Mouse (Mus musculus) ZHBTc4 (cell line): ENCODE data around the gene Miip.
"Not testable (repeated sequence)": the region's sequence is repeated elsewhere in the genome, so short reads cannot be mapped to it uniquely, and the experiment has no call there.

Experiments
- DNase-seq: peaks from one replicate; pipeline ENCODE4 v3.0.0-alpha.2; 2011; ENCODE audit warnings: low read depth, low spot score

Miip gene

DNA sequence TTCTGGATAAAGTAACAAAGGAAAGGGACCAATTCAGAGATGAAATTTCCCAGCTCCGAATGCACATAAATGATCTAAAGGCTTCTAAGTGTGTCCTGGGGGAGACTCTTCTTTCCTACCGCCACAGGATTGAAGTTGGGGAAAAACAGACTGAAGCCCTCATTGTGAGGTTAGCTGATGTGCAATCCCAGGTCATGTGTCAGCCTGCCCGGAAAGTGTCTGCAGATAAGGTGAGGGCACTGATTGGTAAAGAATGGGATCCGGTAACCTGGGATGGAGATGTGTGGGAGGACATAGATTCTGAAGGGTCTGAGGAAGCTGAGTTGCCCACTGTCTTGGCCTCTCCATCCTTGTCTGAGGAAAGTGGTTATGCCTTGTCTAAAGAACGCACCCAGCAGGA lies 622 bp upstream of the Miip start:
- DNase-seq = no peak

DNA sequence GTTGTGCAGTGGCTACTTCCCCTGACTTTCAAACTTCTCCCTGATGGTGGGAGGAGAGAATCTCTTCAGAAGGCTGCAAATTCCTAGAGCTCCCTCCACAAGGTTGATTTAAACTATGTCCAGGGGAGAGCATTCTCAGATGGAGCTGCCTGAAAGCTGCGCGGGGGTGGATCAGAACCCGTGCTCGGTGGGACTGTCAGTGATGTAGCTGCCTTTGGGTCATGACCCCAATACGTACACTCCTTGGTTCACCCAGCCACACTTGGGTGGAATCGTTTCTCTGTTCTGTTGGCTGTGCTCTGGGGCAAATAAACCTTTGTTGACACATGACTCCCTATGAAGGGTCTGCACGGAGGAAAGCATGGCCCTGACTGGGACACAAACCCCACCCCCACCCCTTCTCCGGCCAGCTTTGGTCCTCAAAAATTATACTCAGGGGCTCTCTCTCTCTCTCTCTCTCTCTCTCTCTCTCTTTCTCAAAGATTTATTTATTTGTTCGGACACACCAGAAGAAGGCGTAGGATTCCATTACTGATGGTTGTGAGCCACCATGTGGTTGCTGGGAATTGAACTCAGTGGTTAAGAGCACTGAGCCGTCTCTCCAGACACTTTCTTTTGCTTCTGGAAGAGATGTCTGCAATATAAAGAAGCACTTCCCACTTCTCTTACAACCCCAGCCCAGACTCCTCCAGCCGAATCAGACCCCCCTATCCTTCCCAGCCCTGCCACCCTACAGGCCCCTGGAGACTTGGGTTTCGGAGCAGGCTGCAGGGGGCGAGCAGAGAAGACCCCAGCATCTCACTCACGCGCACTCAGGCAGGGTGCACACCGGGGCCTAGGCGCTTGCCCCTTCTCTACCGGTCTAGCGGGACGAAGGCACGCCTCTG lies 810 bp downstream of the Miip start:
- DNase-seq = no peak

DNA sequence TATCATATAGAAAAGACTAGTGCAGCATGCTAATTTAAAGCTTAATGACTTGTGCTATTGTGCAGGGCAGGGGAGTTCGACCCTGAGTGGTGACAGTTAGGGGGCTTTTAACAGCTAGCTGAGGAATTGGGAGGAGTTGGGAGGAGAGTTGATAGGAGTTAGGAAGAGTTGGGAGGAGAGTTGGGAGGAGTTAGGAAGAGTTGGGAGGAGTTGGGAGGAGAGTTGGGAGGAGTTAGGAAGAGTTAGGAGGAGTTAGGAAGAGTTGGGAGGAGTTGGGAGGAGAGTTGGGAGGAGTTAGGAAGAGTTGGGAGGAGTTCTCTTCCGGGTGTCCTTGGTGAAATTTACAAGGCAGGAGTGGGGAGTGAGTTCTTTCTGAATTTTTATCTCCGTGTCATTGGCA lies 1.8 kb downstream of the Miip start:
- not testable (repeated sequence) for DNase-seq

DNA sequence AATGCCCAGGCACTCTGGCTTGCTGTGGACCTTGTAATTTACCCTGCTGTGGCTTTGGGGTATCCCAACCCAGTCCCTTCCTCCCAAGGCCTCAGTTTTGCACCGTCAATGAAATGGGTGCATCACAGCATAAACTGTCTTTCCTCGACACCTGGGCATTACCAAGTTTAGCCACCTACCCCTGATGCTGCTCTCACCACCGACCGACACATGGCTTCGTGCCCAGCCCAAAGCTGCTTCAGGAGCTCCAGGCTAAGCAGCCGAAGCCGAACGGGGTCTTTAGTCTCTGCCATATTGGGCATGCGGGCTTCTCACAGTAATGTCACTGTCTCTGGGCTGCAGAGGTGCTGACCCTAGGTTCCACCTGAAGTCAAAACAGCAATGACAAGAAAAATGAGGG lies 2.6 kb downstream of the Miip start:
- DNase-seq = no peak

DNA sequence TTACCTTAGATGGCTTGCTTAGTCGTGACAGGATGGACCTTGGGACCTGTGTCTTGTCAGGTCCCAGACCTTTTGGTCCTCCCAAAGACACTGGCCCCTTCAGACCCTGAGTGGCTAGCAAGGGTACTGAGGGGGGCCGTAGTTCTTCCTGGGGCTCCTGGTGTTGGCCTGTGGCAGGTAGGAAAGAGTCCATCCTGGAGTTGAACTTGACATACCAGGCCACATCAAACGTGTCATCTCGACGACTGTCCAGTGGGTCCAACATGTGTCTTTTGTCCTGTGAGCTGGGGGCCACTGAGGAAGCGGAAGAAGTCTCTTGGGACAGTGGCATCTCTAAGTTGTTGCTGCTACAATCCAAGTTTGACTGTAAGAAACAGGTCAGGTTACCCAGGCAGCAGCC lies 3.0 kb downstream of the Miip start:
- no peak for DNase-seq

DNA sequence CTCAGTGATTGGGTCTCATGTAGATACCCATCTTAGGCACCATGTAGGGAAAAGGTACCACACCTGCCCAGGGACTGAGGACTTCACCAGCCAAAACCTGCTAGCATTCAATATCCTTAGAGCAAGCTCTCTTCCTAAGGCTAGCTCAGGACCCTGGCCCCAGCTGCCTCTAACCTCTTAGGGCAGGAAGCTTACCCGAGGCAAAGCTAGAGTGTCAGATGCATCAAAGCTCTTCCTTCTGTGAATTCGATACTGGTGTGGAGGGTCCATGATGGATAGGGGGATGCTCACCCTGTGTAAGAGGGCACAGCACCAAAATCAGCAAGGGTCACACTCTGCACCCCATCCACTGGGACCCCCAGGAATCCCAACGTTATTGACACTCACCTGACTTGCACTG lies 6.6 kb downstream of the Miip start:
- no peak for DNase-seq

DNA sequence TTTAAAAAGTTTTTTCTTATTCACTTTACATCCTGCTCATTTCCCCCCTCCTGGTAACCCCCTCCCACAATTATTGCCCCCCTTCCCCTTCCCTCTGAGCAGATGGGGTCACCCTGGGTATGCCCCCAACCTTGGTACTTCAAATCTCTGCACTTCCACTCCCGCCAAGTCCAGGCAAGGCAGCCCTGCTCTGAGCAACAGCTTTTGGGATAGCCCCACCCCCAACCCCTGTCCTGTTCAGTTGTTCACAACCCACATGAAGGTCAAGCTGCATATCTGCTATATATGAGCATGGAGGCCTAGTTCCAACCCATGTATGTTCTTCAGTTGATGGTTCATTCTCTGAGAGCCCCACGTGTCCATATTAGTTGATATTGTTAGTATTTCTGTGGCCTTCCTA lies 17.8 kb downstream of the Miip start:
- DNase-seq = no peak

DNA sequence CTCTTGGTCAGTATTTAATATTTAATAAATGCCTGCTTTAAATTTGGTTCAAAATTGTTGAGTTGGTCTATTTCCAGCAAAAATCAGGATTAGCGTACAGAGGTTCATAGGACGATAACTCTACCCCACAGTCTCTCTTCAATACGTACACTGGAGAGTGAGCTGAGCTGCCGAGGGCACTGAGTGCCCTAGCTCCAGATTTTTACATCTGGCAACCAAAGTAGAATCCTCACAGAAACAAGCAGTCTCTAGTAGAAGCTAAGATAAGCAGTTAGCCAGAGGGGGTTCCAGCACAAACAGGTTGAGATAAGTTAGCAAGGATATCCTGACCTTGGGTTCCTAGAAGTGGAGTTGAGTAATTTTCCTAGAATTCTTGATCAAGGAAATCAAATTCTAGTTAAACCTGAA lies 20.0 kb downstream of the Miip start:
- DNase-seq = no peak

DNA sequence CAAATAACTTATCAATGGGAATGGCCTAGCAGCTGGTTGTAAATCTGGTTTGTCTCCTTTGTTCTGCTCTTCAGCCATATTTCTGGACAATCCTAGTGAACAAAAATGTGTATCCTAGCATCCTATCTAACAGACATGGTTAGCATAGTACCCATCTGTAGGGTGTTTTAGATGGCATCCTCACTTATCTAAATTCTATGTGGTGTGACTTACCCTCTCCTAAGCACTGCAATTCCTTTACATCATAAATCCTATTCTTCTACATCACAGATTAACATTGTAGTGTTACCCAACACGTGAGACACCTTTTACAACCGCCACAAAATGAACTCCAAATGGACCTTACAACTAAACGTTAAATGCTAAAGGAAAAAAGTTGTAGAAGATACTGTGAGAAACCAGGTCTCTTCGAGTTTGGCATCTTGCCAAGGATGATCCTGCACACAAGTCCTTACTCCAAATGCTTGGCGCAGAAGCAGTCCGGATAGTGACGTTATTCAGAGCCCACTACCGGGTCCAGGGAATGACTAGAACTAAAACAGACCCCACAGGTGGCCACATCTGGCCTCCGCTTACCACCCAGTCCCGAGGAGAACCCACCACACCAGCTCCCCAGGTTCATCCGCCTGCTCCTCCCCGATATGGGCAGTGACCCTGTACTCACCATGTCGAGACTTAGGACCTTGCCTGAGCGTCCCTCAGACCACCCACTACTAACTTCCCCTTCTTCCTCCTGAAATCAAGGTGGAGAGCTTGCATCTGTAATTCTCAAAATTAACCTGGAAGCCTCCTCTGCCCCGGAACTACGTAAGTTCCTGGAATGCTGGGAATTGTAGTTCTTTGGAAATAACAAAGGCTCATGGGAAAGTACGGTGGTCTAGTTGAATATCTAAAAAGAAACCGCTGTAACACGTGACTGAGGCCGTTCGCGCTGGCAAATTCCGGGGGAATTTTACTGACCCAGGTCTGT lies 20.7 kb downstream of the Miip start, which contains the start of gene Zfp933:
TSS of gene Zfp933 (minus strand) at position 753 of the 970 bp plus-strand sequence.
- peak; percentile 92 for DNase-seq

DNA sequence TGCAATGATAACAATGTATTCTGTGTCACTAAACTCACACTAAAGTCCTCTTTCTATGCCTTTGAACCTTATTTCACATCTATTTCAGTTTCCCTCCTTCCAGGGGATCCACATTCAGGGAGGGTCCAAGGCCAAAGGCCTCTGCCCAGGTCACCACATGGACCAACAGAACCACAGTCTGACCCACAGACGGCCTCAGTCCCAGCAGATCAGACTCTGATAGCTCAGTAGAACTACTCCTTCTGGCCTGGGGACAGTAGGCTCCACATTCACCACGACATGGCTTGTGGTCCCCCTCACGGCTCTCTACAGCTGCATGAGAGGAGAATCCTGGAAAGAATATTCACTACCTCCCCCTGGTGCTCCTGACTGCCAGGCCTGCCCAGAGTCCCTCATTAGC lies 25.7 kb downstream of the Miip start:
- no peak for DNase-seq

DNA sequence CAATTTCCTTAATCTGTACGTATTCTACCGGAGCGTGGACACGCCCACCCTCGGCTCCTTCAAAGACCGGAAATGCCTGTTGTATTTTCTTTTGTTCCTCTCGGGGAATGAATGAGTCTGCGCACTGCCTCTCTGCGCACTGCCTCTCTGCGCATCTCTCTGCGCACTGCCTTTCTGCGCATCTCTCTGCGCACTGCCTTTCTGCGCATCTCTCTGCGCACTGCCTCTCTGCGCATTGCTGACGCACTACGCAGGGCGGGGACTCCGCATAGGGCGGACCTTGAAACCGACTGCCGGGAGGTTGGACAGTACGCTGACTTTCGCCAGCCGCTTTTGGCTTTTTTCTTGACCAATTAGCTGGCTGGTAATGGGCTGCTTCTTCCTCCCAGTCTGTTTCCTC lies 29.3 kb downstream of the Miip start:
- DNase-seq = not testable (repeated sequence)

DNA sequence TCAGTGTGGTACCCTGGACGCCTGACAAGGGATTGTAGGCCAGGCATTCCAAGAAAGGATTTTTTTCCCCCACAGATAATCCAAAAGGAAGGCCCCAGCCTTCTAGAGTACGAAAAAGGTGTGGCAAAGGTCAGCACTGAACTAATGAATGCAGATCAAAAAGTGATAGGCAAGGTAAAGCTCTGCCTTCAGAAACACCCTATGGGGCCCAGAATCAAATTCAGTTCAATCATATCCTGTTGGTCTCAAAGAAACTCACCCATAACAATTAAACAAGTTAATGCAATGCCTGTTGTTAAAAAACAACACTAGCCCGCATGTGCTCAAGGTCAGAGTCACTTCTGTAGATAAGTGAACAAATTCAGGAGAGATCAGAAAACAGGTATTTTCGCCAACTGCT lies 44.2 kb downstream of the Miip start:
- peak; percentile 30 for DNase-seq

DNA sequence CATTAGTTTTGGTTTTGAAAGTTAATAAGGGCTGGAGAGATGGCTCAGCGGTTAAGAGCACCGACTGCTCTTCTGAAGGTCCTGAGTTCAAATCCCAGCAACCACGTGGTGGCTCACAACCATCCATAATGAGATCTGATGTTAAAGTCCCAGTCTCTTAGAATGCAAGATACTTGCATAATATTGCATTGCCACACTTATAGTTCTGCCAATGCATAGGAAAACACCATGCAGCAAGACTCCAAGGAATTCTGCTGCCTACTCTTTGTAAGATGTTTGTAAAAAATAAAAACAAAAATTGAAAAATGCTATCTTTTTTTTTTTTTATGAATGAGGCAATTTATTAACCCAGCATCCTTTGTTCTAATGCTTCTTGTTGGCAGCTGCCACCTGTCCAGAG lies 47.2 kb downstream of the Miip start:
- not testable (repeated sequence) for DNase-seq

DNA sequence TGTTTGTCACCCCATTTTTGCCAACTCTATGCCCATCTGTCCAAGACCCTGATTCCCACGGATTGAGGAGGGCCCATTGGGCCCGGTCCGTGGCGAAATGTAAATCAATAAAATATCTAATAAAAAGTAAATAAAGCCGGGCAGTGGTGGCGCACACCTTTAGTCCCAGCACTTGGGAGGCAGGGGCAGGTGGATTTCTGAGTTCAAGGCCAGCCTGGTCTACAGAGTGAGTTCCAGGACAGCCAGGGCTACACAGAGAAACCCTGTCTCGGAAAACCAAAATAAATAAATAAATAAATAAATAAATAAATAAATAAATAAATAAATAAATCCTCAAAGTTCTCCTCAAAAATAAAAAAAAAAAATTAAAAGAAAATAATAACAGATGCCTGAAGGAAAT lies 49.0 kb downstream of the Miip start:
- DNase-seq = not testable (repeated sequence)

DNA sequence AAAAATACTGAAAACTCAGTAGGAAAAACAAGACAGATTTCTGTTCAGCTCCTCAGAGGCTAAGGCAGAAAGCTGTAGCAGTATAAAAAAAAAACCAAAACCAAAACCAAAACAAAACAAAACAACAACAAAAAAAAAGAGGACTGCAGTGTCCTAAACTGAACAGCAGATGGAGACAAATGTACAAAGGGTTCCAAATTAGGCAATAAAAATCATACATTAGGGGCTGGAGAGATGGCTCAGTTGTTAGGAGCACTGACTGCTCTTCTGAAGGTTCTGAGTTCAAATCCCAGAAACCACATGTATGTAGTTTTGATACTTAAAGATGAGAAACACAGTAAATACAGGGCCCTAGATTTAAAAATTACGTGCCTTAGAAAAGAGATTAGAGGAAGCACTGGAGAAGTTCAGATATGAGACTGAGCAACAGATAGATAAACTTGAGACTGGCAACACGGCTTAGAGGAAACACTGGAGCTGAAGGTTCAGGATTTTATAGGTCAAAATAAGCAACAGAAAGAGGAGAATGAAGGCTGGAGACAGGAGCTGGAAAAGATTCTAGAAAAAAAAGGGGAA lies 53.9 kb downstream of the Miip start:
- DNase-seq = peak; percentile 51

DNA sequence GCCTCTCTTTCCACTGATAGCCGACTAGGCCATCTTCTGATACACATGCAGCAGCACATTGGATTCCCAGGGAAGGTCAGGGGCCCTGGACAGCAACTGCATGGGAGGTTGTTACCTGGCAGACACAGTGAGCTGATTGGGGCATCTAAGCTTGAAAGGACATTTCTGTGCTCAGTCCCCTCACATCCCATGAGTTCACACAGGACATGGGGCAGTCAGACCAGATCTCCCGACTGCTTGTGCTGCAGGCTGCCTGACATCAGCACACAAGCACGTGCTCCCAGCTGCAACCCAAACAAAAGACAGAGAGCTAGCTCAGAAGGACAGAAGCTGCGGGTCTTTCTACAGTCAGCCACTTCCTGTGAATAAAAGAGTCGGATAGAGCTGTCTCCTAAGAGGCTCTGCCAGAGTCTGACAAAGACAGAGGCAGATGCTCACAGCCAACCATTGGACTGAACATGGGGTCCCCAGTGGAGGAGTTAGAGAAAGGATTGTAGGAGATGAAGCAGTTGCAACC lies 55.3 kb downstream of the Miip start:
- DNase-seq = no peak
